Mouse (Mus musculus): ENCODE measurements at regions not wholly inside any gene's neighbourhood (a gene's known extent, or its start where the extent isn't known, plus 50 kb on each side); places are given as distances from the start of the nearest gene placed in this dataset.

DNA sequence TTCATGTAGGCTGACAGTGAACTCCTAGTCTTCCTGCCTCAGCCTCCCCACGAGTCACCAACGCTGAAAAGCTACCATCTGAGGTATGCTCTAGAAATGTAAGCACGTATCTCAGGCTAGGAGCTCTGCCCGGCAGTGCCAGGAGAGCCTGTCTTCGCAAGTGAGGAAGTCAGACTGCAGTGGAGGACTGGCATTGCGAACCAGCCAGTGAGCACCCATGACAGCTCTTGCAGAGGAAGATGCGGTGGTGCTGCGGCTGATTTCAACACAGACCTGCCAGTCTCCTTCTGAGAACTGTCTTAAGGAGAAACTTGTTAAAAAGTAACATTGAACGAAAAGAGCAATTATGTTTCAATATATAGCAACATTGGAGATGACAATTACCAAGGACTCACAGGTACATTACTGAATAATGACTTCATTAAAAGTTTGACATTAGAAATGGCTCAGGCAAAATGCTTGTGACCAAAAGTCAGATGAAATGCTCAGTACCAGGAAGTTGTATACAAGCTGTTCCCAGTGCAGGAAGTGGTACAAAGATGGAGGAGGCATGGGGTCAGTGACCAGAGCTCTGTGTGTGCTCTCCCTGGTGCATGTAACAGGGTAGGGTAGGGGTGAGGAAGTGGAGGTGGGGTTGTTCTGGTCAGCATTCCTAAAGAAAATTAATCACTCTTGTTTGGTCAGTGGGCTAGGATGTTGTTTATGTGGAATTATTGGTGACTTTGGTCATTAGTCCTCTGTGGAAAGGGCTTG lies 58.1 kb upstream of the Slc38a2 start:
- no peak for ATAC-seq (ENCODE audit: insufficient number of reproducible peaks, insufficient read depth, low FRiP score, low read depth)
- H3K4me3 ChIP-seq (ENCODE audit: low read depth, low read length), result no peak overlapping the region
- H3K4me1 ChIP-seq (ENCODE audit: control insufficient read depth, insufficient read depth, low read length), result peaks cover 6% of the 10 kb centered on the region; the same call in 1 of the 2 replicates
- no peak overlapping the region for H3K4me2 ChIP-seq (replicated peaks; ENCODE audit: low read depth, low read length)
- WGBS, result 81% methylated on average over 9 of the region's 9 CpGs
- no peak overlapping the region for H3K27ac ChIP-seq (ENCODE audit: low read length)
- no peak overlapping the region for H3K9ac ChIP-seq (replicated peaks; ENCODE audit: low read depth, low read length)
- H3K9me3 ChIP-seq (ENCODE audit: control insufficient read depth, low read depth, low read length), result no peaks in the 10 kb centered on the region
- H3K27me3 ChIP-seq (ENCODE audit: control insufficient read depth, insufficient read depth, low read length), result no peaks in the 10 kb centered on the region
- H3K36me3 ChIP-seq (ENCODE audit: control insufficient read depth, insufficient read depth, low read length), result no peaks in the 10 kb centered on the region

DNA sequence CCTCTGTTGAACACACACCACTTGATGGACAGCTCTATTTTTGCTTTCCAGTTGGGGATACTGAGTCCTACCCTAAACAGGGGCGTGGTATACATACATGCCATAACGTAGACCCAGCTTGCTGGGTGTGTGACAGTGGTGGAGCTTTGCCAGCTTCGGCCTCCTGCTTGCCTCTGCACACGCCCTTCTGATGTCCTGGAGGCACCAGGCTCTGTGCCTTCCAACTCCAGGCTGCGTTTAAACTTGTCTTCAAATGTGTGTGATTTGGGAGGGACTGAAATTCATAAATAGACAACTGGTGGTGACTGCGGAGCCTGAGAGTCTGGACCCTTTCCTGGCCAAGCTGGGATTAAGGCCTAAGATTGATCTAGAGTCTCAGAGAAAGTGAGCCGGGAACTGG lies 56.9 kb upstream of the Slc38a2 start:
- no peak for ATAC-seq (ENCODE audit: insufficient number of reproducible peaks, insufficient read depth, low FRiP score, low read depth)
- Histone ChIP-seq H3K4me1 (ENCODE audit: control insufficient read depth, insufficient read depth, low read length) (peaks cover 6% of the 10 kb centered on the region; the same call in 1 of the 2 replicates), H3K4me3 (ENCODE audit: low read depth, low read length) (no peak overlapping the region), H3K4me2 (replicated peaks; ENCODE audit: low read depth, low read length) (no peak overlapping the region), H3K27ac (ENCODE audit: low read length) (no peak overlapping the region; the same call in 1 of the 2 replicates), H3K36me3 (ENCODE audit: control insufficient read depth, insufficient read depth, low read length) (no peaks in the 10 kb centered on the region), H3K27me3 (ENCODE audit: control insufficient read depth, insufficient read depth, low read length) (no peaks in the 10 kb centered on the region), H3K9ac (replicated peaks; ENCODE audit: low read depth, low read length) (no peak overlapping the region), H3K9me3 (ENCODE audit: control insufficient read depth, low read depth, low read length) (no peaks in the 10 kb centered on the region)
- 63% methylated on average over 7 of the region's 7 CpGs for WGBS

DNA sequence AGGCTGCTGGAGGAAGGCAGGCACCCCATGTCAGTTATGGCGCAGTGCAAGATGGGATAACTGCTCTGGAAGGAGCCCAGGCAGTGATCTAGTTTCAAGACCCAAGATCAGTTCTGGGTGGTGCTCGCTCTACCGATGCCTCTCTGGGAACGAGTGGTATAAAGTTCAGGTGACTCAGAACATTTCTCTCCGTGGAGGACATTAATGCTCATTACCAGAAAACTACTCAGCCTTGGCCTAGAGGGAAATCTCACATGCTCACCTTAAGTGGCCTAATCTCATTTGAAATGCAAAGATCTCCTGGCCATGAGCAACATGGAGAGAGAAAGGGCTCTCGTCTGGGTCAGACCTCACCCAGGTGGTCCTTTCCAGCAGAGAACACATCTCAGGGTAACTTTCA lies 56.4 kb upstream of the Slc38a2 start:
- no peak overlapping the region for H3K27ac ChIP-seq (ENCODE audit: low read length)
- H3K4me3 ChIP-seq (ENCODE audit: low read depth, low read length), result no peak overlapping the region
- no peak overlapping the region for H3K9ac ChIP-seq (replicated peaks; ENCODE audit: low read depth, low read length)
- no peak for ATAC-seq (ENCODE audit: insufficient number of reproducible peaks, insufficient read depth, low FRiP score, low read depth)
- H3K36me3 ChIP-seq (ENCODE audit: control insufficient read depth, insufficient read depth, low read length), result no peaks in the 10 kb centered on the region
- H3K9me3 ChIP-seq (ENCODE audit: control insufficient read depth, low read depth, low read length), result no peaks in the 10 kb centered on the region
- 85% methylated on average over 6 of the region's 6 CpGs for WGBS
- no peak overlapping the region for H3K4me2 ChIP-seq (replicated peaks; ENCODE audit: low read depth, low read length)
- no peaks in the 10 kb centered on the region for H3K27me3 ChIP-seq (ENCODE audit: control insufficient read depth, insufficient read depth, low read length)
- H3K4me1 ChIP-seq (ENCODE audit: control insufficient read depth, insufficient read depth, low read length), result peaks cover 6% of the 10 kb centered on the region; the same call in 1 of the 2 replicates

DNA sequence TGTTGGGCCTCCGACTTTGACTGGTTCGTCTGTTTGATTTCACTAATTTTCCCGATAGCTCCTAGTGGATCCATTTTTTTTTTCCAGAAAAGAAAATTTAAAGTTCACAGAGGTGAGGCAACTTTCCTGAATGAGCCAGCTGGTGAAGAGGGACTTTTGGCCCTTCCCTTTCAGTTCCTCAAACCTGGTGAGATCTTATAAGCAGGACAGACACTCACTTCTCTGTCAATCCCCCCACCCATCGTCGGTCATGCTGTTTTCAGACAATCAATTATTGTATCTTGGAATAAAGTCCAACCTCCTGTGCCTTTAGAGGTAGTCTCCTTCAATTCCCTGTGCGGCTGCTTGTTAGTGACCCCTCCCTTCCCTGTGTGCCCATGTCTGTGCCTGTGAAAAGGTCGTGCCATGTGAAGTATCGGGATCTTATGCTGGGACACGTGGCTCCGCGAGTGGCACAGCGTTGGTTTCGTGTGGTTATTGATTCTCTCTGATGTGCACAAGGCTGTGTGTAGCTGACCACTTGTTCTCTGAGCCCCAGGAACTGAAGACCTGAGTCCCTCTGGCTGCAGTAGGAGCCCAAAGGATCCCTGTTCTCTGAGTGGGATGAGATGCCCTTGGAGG lies 55.9 kb upstream of the Slc38a2 start:
- H3K4me2 ChIP-seq (replicated peaks; ENCODE audit: low read depth, low read length), result no peak overlapping the region
- H3K27ac ChIP-seq (ENCODE audit: low read length), result no peak overlapping the region
- no peaks in the 10 kb centered on the region for H3K9me3 ChIP-seq (ENCODE audit: control insufficient read depth, low read depth, low read length)
- ATAC-seq (ENCODE audit: insufficient number of reproducible peaks, insufficient read depth, low FRiP score, low read depth), result no peak
- no peak overlapping the region for H3K9ac ChIP-seq (replicated peaks; ENCODE audit: low read depth, low read length)
- 89% methylated on average over 13 of the region's 13 CpGs for WGBS
- H3K27me3 ChIP-seq (ENCODE audit: control insufficient read depth, insufficient read depth, low read length), result no peaks in the 10 kb centered on the region
- H3K4me3 ChIP-seq (ENCODE audit: low read depth, low read length), result no peak overlapping the region
- no peaks in the 10 kb centered on the region for H3K36me3 ChIP-seq (ENCODE audit: control insufficient read depth, insufficient read depth, low read length)
- peaks cover 6% of the 10 kb centered on the region; the same call in 1 of the 2 replicates for H3K4me1 ChIP-seq (ENCODE audit: control insufficient read depth, insufficient read depth, low read length)

DNA sequence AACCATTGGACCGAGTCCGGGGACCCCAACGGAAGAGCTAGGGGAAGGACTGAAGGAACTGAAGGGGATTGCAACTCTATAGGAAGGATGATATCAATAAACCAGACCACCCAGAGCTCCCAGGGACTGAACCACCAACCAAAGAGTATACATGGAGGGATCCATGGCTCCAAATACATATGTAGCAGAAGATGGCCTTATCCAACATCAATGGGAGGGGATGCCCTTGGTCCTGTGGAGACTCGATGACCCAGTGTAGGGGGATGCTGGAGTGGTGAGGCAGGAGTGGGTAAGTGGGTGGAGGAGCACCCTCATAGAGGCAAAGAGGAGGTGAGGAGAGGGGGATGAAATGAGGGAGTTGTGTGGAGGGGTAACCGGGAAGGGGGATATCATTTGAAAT lies 54.5 kb upstream of the Slc38a2 start:
- H3K27ac ChIP-seq (ENCODE audit: low read length), result no peak overlapping the region

DNA sequence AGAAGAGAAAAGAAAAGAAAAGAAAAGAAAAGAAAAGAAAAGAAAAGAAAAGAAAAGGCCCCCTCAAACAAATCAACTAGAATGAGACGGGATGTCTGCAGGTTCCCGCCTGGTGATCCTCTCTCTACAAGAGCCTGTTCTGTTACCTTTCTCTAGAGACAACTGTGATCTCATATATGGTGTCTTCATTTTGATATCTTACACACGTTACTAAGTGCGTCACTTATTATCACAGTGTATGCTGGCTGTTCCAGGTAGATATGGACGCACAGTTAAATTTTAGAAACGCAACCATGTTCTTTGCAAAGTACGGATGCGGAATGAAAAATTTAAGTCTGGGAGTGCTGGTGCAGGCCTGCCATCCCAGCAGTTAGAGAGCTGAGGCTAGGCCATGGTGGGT lies 53.2 kb upstream of the Slc38a2 start:
- Histone ChIP-seq H3K4me1 (ENCODE audit: control insufficient read depth, insufficient read depth, low read length) (peaks cover 6% of the 10 kb centered on the region; the same call in 1 of the 2 replicates), H3K4me2 (replicated peaks; ENCODE audit: low read depth, low read length) (no peak overlapping the region), H3K4me3 (ENCODE audit: low read depth, low read length) (no peak overlapping the region), H3K9me3 (ENCODE audit: control insufficient read depth, low read depth, low read length) (no peaks in the 10 kb centered on the region), H3K36me3 (ENCODE audit: control insufficient read depth, insufficient read depth, low read length) (no peaks in the 10 kb centered on the region), H3K27ac (ENCODE audit: low read length) (no peak overlapping the region), H3K9ac (replicated peaks; ENCODE audit: low read depth, low read length) (no peak overlapping the region), H3K27me3 (ENCODE audit: control insufficient read depth, insufficient read depth, low read length) (no peaks in the 10 kb centered on the region)
- 95% methylated on average over 8 of the region's 8 CpGs for WGBS
- no peak for ATAC-seq (ENCODE audit: insufficient number of reproducible peaks, insufficient read depth, low FRiP score, low read depth)

More for the DNA sequence above, 54.5 kb upstream of the Slc38a2 start:
- 94% methylated on average over 5 of the region's 5 CpGs for WGBS
- H3K4me2 ChIP-seq (replicated peaks; ENCODE audit: low read depth, low read length), result no peak overlapping the region
- ATAC-seq (ENCODE audit: insufficient number of reproducible peaks, insufficient read depth, low FRiP score, low read depth), result no peak
- no peaks in the 10 kb centered on the region for H3K36me3 ChIP-seq (ENCODE audit: control insufficient read depth, insufficient read depth, low read length)
- no peaks in the 10 kb centered on the region for H3K27me3 ChIP-seq (ENCODE audit: control insufficient read depth, insufficient read depth, low read length)
- peaks cover 6% of the 10 kb centered on the region; the same call in 1 of the 2 replicates for H3K4me1 ChIP-seq (ENCODE audit: control insufficient read depth, insufficient read depth, low read length)
- H3K4me3 ChIP-seq (ENCODE audit: low read depth, low read length), result no peak overlapping the region
- H3K9ac ChIP-seq (replicated peaks; ENCODE audit: low read depth, low read length), result no peak overlapping the region
- H3K9me3 ChIP-seq (ENCODE audit: control insufficient read depth, low read depth, low read length), result no peaks in the 10 kb centered on the region

DNA sequence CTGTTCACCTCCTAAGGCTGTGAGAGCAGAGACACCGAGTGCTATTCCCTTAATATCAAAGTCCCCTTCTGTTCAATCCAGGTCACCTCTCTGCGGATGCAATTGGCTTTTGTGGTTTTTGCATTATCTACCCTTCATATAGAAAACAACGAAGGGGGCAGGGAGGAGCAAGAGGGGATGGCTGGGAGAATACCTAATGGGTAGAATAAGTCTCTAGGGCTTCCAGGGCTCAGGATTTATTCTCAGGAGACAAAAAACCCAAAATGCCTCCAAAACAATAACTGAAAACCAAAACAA lies 52.5 kb upstream of the Slc38a2 start:
- peaks cover 6% of the 10 kb centered on the region; the same call in 1 of the 2 replicates for H3K4me1 ChIP-seq (ENCODE audit: control insufficient read depth, insufficient read depth, low read length)
- H3K27me3 ChIP-seq (ENCODE audit: control insufficient read depth, insufficient read depth, low read length), result no peaks in the 10 kb centered on the region
- no peaks in the 10 kb centered on the region for H3K9me3 ChIP-seq (ENCODE audit: control insufficient read depth, low read depth, low read length)
- H3K4me3 ChIP-seq (ENCODE audit: low read depth, low read length), result no peak overlapping the region
- 83% methylated on average over 3 of the region's 3 CpGs for whole genome bisulfite sequencing
- no peak overlapping the region for H3K9ac ChIP-seq (replicated peaks; ENCODE audit: low read depth, low read length)
- ATAC-seq (ENCODE audit: insufficient number of reproducible peaks, insufficient read depth, low FRiP score, low read depth), result no peak
- no peak overlapping the region for H3K27ac ChIP-seq (ENCODE audit: low read length)
- H3K36me3 ChIP-seq (ENCODE audit: control insufficient read depth, insufficient read depth, low read length), result no peaks in the 10 kb centered on the region
- H3K4me2 ChIP-seq (replicated peaks; ENCODE audit: low read depth, low read length), result no peak overlapping the region

DNA sequence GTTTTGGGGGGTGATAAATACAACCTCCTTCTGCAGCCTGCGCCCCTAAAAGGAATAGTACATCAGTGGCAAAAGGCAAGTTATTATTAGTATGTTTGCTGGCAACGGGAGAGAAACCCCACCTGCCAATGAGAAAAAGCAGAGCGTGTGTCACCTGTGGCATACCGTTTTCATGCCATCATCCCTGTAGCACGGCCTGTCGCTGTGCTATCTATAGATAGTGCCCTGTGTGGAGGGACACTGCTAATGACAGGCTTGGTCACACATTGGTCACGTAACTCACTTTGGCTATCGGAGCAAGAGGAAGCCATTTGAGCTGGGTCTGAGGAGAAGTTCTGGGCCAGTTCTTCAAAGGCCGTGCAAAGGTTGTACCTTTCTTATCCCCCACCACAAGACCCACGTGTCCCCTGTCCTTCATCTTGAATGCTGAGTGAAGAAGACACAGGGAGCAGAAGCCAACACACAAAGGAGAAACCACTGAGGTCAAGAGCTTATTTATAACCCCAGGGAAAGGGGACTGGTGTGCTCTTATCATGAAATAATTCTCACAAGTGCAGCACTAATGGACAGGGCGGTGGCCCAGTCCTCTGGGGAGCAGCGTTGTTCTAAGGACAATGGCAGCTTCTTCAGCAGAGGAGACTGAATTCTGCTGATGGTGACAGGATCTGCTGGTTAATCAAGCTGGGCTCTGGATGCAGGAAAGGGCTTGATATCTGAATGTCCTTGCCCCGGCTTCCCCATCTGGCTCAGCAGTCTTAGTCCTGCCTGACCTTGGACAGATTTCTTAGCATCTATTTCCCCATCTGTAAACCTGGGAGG lies 51.9 kb upstream of the Slc38a2 start:
- Histone ChIP-seq H3K27ac (ENCODE audit: low read length) (no peak overlapping the region), H3K4me2 (replicated peaks; ENCODE audit: low read depth, low read length) (no peak overlapping the region), H3K4me1 (ENCODE audit: control insufficient read depth, insufficient read depth, low read length) (peaks cover 3% of the 10 kb centered on the region; the same call in 1 of the 2 replicates), H3K9ac (replicated peaks; ENCODE audit: low read depth, low read length) (no peak overlapping the region), H3K4me3 (ENCODE audit: low read depth, low read length) (no peak overlapping the region), H3K36me3 (ENCODE audit: control insufficient read depth, insufficient read depth, low read length) (no peaks in the 10 kb centered on the region), H3K9me3 (ENCODE audit: control insufficient read depth, low read depth, low read length) (no peaks in the 10 kb centered on the region), H3K27me3 (ENCODE audit: control insufficient read depth, insufficient read depth, low read length) (no peaks in the 10 kb centered on the region)
- ATAC-seq (ENCODE audit: insufficient number of reproducible peaks, insufficient read depth, low FRiP score, low read depth), result no peak
- 89% methylated on average over 13 of the region's 13 CpGs for WGBS

Measured in stomach, embryonic 14.5 days (tissue).